Mouse (Mus musculus) G1E (cell line): Measurements from ENCODE around the gene Gm20458.

Experiments used
- CTCF ChIP-seq: IDR thresholded peaks from 2 replicates; pipeline ENCODE4 v1.5.1; 2012; ENCODE audit warnings: low read depth, low read length, inconsistent platforms, mixed read lengths
- GATA1 ChIP-seq: IDR thresholded peaks from 2 replicates; pipeline ENCODE4 v1.6.1; 2012; ENCODE audit warnings: borderline replicate concordance, low read length, inconsistent platforms, mixed read lengths
- GATA2 ChIP-seq: IDR thresholded peaks from 2 replicates; pipeline ENCODE4 v1.6.1; 2012; ENCODE audit warnings: low read depth, low read length, inconsistent platforms, borderline replicate concordance
- POLR2AphosphoS5 ChIP-seq: IDR thresholded peaks from 2 replicates; pipeline ENCODE4 v1.6.1; 2012; ENCODE audit warnings: low read depth, low read length, inconsistent platforms; ENCODE audit not compliant: insufficient replicate concordance
- TAL1 ChIP-seq: conservative IDR thresholded peaks from 2 replicates; pipeline ENCODE4 v1.6.1; 2012; ENCODE audit warnings: low read depth, low read length, inconsistent platforms, mixed read lengths

DNA sequence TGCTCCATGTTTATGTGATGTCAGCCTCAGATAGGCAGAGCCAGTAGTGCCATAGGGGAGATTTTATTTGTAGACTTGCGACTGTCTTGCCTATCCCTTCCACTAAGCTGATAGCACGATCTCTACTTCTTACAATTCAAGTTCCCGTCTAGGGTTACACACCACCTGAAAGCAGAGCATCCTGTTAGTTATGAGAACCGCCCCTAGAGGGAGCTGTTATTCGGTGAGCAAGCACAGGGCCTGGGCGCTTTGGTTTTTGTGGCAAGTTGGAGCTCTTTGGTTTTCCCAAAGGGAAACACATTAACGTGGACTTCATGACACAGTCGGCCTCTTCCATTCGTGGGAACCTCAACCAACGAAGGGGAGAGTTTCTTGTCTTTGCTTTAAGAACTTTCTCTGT is 9.5 kb downstream of the Gm20458 start:
- peak; percentile 42; the same call in 1 of the 2 replicates for TF ChIP-seq CTCF
- no peak for TF ChIP-seq POLR2AphosphoS5
- TF ChIP-seq GATA2, result no peak
- no peak for TF ChIP-seq GATA1
- no peak for TF ChIP-seq TAL1
